In the genomic region with DNA sequence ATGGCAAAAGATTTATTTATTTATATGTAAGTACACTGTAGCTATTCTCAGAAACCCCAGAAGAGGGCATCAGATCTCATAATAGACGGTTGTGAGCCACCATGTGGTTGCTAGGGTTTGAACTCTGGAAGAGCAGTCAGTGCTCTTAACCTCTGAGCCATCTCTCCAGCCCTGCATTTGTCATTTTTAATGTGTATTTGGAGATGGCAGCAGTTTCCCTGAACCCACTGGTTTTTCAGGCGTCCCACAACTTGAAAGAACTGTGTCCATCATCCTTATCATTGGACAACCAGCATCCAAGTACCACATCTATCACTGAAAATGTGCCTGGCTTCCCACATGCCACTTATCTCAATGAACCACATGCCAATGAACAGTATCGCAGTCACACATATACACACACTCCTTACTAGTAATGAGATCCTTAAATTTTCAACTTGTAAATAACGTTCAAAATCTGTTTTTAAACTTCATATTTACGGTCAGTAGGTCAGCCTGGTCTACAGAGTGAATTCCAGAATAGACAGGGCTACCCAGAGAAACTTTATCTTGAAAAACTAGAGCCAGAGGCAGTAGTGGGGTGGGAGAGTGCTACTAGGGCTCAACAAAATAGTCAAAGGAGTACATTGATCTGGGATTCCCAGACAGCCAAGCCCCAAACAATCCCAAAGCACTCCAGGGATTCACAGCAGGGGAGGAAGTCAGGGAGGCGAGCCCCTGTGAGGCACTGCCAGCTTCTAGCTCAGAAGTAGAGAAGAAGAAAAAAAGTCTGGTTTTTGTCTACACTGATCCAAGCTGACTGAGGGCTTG, we compare ENCODE assay signal across 12 mouse cellular contexts. TPM values are rescaled to one million over a fixed set of nuclear protein-coding genes. Genes with fewer than 3 reads are reported as not detected.
DNase-seq lines count a peak whose midpoint lies in the region; ATAC-seq and TF ChIP-seq lines count a peak whose summit lies in the region.
"Had no signal": no experiment of that assay in that cellular context is flagged by ENCODE, and none has a peak within 500 bp of the region (broad histone marks: within the 10 kb centered on the region; RNA-seq: fewer than 3 reads in every experiment).

No protein-coding gene starts in this region.

- H3K36me3 ChIP-seq in hindbrain, postnatal 0 days (ENCODE audit: insufficient read depth, low read length) = no peaks in the 10 kb centered on the region
- H3K36me3 ChIP-seq in hindbrain, embryonic 14.5 days (replicated peaks; ENCODE audit: control insufficient read depth, insufficient read depth) = no peaks in the 10 kb centered on the region
- no peaks in the 10 kb centered on the region for H3K36me3 ChIP-seq in liver, embryonic 14.5 days (replicated peaks; ENCODE audit: control insufficient read depth, insufficient read depth, low read depth)

- peak; percentile 22 for DNase-seq in hindbrain, postnatal 0 days (ENCODE audit: low spot score)
- no peak for DNase-seq in hindbrain, embryonic 14.5 days (ENCODE audit: low spot score)
- DNase-seq in 416B (ENCODE audit: low read depth) (peak; percentile 72), ZHBTc4 (ENCODE audit: low read depth, low spot score) (peak; percentile 64)
- DNase-seq in liver, embryonic 14.5 days (ENCODE audit: low read depth in 3 of 3, low spot score in 3 of 3) = peak; percentile 88 to 92 (median 90)
- DNase-seq in adrenal gland, postnatal 25 days = no peak
- no peak for DNase-seq in layer of hippocampus, postnatal 14 days (ENCODE audit: low spot score in 2 of 2)
- no peak for DNase-seq in testis, postnatal 14 days (ENCODE audit: low spot score)
- DNase-seq: embryo, embryonic 11 days; kidney, adult 11 months; left cerebral cortex, postnatal 4 days had no signal

- TF ChIP-seq CTCF in hindbrain, postnatal 0 days (IDR thresholded peaks at IDR 0.05; ENCODE audit: low read depth) = peak; percentile 31
- peak; percentile 54 for TF ChIP-seq CTCF in liver, embryonic 14.5 days (IDR thresholded peaks at IDR 0.05; ENCODE audit: low read depth)

- no peaks in the 10 kb centered on the region for H3K4me1 ChIP-seq in hindbrain, postnatal 0 days (ENCODE audit: insufficient read depth, low read length)
- no peaks in the 10 kb centered on the region for H3K4me1 ChIP-seq in hindbrain, embryonic 14.5 days (replicated peaks; ENCODE audit: control insufficient read depth, insufficient read depth, low read length)
- H3K4me1 ChIP-seq in liver, embryonic 14.5 days (replicated peaks; ENCODE audit: control insufficient read depth in 2 of 2, insufficient read depth in 2 of 2, low read length in 1 of 2) = peaks cover 50 to 61% of the 10 kb centered on the region in 2 experiments

- H3K4me2 ChIP-seq in hindbrain, postnatal 0 days (ENCODE audit: low read depth, low read length) = no peak overlapping the region
- H3K4me2 ChIP-seq in hindbrain, embryonic 14.5 days (replicated peaks) = no peak overlapping the region
- peak overlapping the region; percentile 61 for H3K4me2 ChIP-seq in liver, embryonic 14.5 days (ENCODE audit: low read depth)

- H3K27me3 ChIP-seq in hindbrain, postnatal 0 days (ENCODE audit: insufficient read depth, low read length) = no peaks in the 10 kb centered on the region
- H3K27me3 ChIP-seq in hindbrain, embryonic 14.5 days (ENCODE audit: control insufficient read depth, insufficient read depth, low read length) = no peaks in the 10 kb centered on the region
- H3K27me3 ChIP-seq in liver, embryonic 14.5 days (ENCODE audit: control insufficient read depth, insufficient read depth, low read length) = no peaks in the 10 kb centered on the region

- no peak overlapping the region for H3K27ac ChIP-seq in hindbrain, postnatal 0 days
- H3K27ac ChIP-seq in hindbrain, embryonic 14.5 days = no peak overlapping the region
- peak overlapping the region; percentile 96 for H3K27ac ChIP-seq in liver, embryonic 14.5 days

- WGBS in hindbrain, postnatal 0 days = 80% methylated on average over 6 of the region's 6 CpGs
- WGBS in hindbrain, embryonic 14.5 days = 77% methylated on average over 6 of the region's 6 CpGs
- WGBS in liver, embryonic 14.5 days (ENCODE audit: insufficient replicate concordance) = 12% methylated on average over 6 of the region's 6 CpGs

- no peak for ATAC-seq in hindbrain, postnatal 0 days
- no peak for ATAC-seq in hindbrain, embryonic 14.5 days (ENCODE audit: low FRiP score)
- ATAC-seq in liver, embryonic 14.5 days (ENCODE audit: insufficient read depth) = peak; percentile 95
- ATAC-seq: forebrain, embryonic 16.5 days had no signal

- H3K4me3 ChIP-seq in hindbrain, postnatal 0 days (ENCODE audit: low read length) = no peak overlapping the region
- H3K4me3 ChIP-seq in hindbrain, embryonic 14.5 days (replicated peaks; ENCODE audit: low read length) = no peak overlapping the region
- no peak overlapping the region for H3K4me3 ChIP-seq in liver, embryonic 14.5 days (ENCODE audit: insufficient read depth in 1 of 2, low read depth in 2 of 2, low read length in 2 of 2)

- no peaks in the 10 kb centered on the region for H3K9me3 ChIP-seq in hindbrain, postnatal 0 days (ENCODE audit: low read length)
- no peaks in the 10 kb centered on the region for H3K9me3 ChIP-seq in hindbrain, embryonic 14.5 days (ENCODE audit: control insufficient read depth, low read length)
- no peaks in the 10 kb centered on the region for H3K9me3 ChIP-seq in liver, embryonic 14.5 days (ENCODE audit: control insufficient read depth, low read length)

- no peak overlapping the region for H3K9ac ChIP-seq in hindbrain, postnatal 0 days (replicated peaks; ENCODE audit: low read length)
- H3K9ac ChIP-seq in hindbrain, embryonic 14.5 days = no peak overlapping the region
- peak overlapping the region; percentile 64 for H3K9ac ChIP-seq in liver, embryonic 14.5 days (replicated peaks)

- peak; percentile 100 for TF ChIP-seq EP300 in liver, embryonic 14.5 days (IDR thresholded peaks at IDR 0.05; ENCODE audit: low read depth)

RNA-seq across cellular contexts. Expression of a gene that starts 17.7 kb away (rescaled TPM):
- 41.9 and 47.8 TPM in 2 replicates for total RNA-seq in hindbrain, postnatal 0 days (2014; rRNA removed)
- 14.4 and 15.7 TPM in 2 replicates for polyA plus RNA-seq in hindbrain, postnatal 0 days (2015; fragmentation: Nextera tagmentation; extraction: Ambion mirVana)
- polyA plus RNA-seq in hindbrain, embryonic 14.5 days (2014; fragmentation: Nextera tagmentation; extraction: Ambion mirVana) = 24.4 and 29.0 TPM in 2 replicates
- polyA plus RNA-seq in liver, embryonic 14.5 days (2012; rRNA removed) = 7.6 and 7.9 TPM in 2 replicates
- polyA plus RNA-seq in liver, embryonic 14.5 days (2014; fragmentation: Nextera tagmentation; extraction: Ambion mirVana) = 8.9 and 9.5 TPM in 2 replicates
- total RNA-seq in adrenal gland, postnatal 25 days (2021) = 10.9 and 16.2 TPM in 2 replicates
- total RNA-seq in layer of hippocampus, postnatal 14 days (2021) = 10 to 100 TPM; 10.6 to 16.5 TPM

Comparison
In these comparisons a context has a peak if more than half of its experiments do, and no peak if none do; other contexts are left out.
1. DNase-seq: peak in hindbrain, postnatal 0 days (single experiment), 416B (single experiment), ZHBTc4 (single experiment) and liver, embryonic 14.5 days (3 of 3); none in hindbrain, embryonic 14.5 days (single experiment), adrenal gland, postnatal 25 days (single experiment), layer of hippocampus, postnatal 14 days (0 of 2) and testis, postnatal 14 days (single experiment).